Mouse (Mus musculus) E14TG2a.4 (cell line): ENCODE measurements around the gene Pyy.

Experiments
- CTCF ChIP-seq: conservative IDR thresholded peaks from 2 replicates; pipeline ENCODE4 v1.5.1; 2014; ENCODE audit warnings: low read length
- NANOG ChIP-seq: IDR thresholded peaks from 2 replicates; pipeline ENCODE4 v1.6.1; 2014; ENCODE audit warnings: borderline replicate concordance, low read length, mixed read lengths
- POU5F1 ChIP-seq: IDR thresholded peaks from 2 replicates; pipeline ENCODE4 v1.6.1; 2014; ENCODE audit warnings: low read length, borderline replicate concordance

GRCm38 (mm10) chr11:102086331-102086730 is 21.3 kb downstream of the Pyy start:
- TF ChIP-seq CTCF (no peak), NANOG (no peak), POU5F1 (no peak)
